Mouse (Mus musculus): Measurements from ENCODE around the gene Cdc37l1. TPM values are rescaled to one million over a fixed set of nuclear protein-coding genes. Genes with fewer than 3 reads are reported as not detected.

The Cdc37l1 gene
- polyA plus RNA-seq, 1 experiment from 2014 or later, result 51.6 TPM

GRCm38 (mm10) chr19:29069195-29069594 is 79.0 kb downstream of the Cdc37l1 start:
- ATAC-seq (ENCODE audit: insufficient number of reproducible peaks, insufficient read depth, low FRiP score, low read depth), result no peak

GRCm38 (mm10) chr19:29074802-29075201 is 84.7 kb downstream of the Cdc37l1 start:
- Histone ChIP-seq H3K4me2 (replicated peaks; ENCODE audit: low read depth, low read length) (no peak overlapping the region), H3K4me3 (ENCODE audit: low read depth, low read length) (no peak overlapping the region), H3K4me1 (ENCODE audit: control insufficient read depth, insufficient read depth, low read length) (0 out of 2 replicates have a peak, but pooled peaks cover under 1% of the 10 kb centered on the region), H3K9me3 (ENCODE audit: control insufficient read depth, low read depth, low read length) (no peaks in the 10 kb centered on the region), H3K27me3 (ENCODE audit: control insufficient read depth, insufficient read depth, low read length) (no peaks in the 10 kb centered on the region), H3K36me3 (ENCODE audit: control insufficient read depth, insufficient read depth, low read length) (no peaks in the 10 kb centered on the region), H3K9ac (replicated peaks; ENCODE audit: low read depth, low read length) (no peak overlapping the region), H3K27ac (ENCODE audit: low read length) (no peak overlapping the region)
- WGBS, result 44% methylated on average over 6 of the region's 6 CpGs
- ATAC-seq (ENCODE audit: insufficient number of reproducible peaks, insufficient read depth, low FRiP score, low read depth), result no peak

More at GRCm38 (mm10) chr19:29069195-29069594, 79.0 kb downstream of the Cdc37l1 start:
- Histone ChIP-seq H3K9ac (replicated peaks; ENCODE audit: low read depth, low read length) (no peak overlapping the region), H3K4me2 (replicated peaks; ENCODE audit: low read depth, low read length) (no peak overlapping the region), H3K27ac (ENCODE audit: low read length) (no peak overlapping the region), H3K4me1 (ENCODE audit: control insufficient read depth, insufficient read depth, low read length) (0 out of 2 replicates have a peak, but pooled peaks cover 3% of the 10 kb centered on the region), H3K27me3 (ENCODE audit: control insufficient read depth, insufficient read depth, low read length) (no peaks in the 10 kb centered on the region), H3K4me3 (ENCODE audit: low read depth, low read length) (no peak overlapping the region), H3K9me3 (ENCODE audit: control insufficient read depth, low read depth, low read length) (no peaks in the 10 kb centered on the region), H3K36me3 (ENCODE audit: control insufficient read depth, insufficient read depth, low read length) (no peaks in the 10 kb centered on the region)
- WGBS, result 39% methylated on average over 5 of the region's 5 CpGs

Other genes starting within 250 kb of the Cdc37l1 start
- 0.21 and 0.27 TPM in 2 replicates for gene Slc1a1, start 155.3 kb upstream of the Cdc37l1 start, polyA plus RNA-seq (2014; fragmentation: Nextera tagmentation; extraction: Ambion mirVana)
- 10.3 and 14.1 TPM in 2 replicates for gene Plpp6, start 26.4 kb upstream of the Cdc37l1 start, polyA plus RNA-seq (2014; fragmentation: Nextera tagmentation; extraction: Ambion mirVana)
- gene 4430402I18Rik, start 22.6 kb upstream of the Cdc37l1 start, polyA plus RNA-seq (2014; fragmentation: Nextera tagmentation; extraction: Ambion mirVana), result 0.27 and 0.90 TPM in 2 replicates
- gene Ak3, start 57.6 kb downstream of the Cdc37l1 start, polyA plus RNA-seq (2014; fragmentation: Nextera tagmentation; extraction: Ambion mirVana), result 85.1 and 97.2 TPM in 2 replicates
- gene Rcl1, start 111.0 kb downstream of the Cdc37l1 start, polyA plus RNA-seq (2014; fragmentation: Nextera tagmentation; extraction: Ambion mirVana), result 50.7 and 57.8 TPM in 2 replicates

Measured in stomach, embryonic 14.5 days (tissue).